Mouse (Mus musculus) ovary, adult 18-20 months (tissue): ENCODE data around the gene Rasip1.

Source experiments
- DNase-seq: peaks from one replicate; pipeline ENCODE4 v3.0.0; 2022; ENCODE audit warnings: low spot score, mixed read lengths

Gene Rasip1

DNA sequence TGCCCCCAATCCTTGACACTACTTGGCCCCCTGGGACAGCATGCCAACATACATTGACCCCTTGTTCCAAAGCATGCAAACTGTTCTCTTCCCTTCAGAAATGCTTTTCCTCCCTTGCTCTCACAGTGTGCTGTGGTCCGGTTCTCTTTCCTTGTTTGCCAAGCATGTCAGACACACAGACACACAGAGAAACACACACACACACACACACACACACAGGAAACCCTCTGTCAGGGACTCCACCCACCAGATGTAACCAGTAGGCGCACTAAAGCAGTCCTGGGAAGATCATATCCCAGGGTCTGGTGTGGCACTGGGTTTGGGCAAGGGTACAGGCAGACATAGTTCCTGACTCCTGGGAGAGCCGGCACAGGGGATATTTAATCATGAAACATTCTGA, 59.6 kb downstream of the Rasip1 start:
- no peak for DNase-seq
